Mouse (Mus musculus) cerebellum, adult 2 months (tissue): ENCODE measurements at regions not wholly inside any gene's neighbourhood (a gene's known extent, or its start where the extent isn't known, plus 50 kb on each side); places are given as distances from the start of the nearest gene placed in this dataset.

Experiments used
- CTCF ChIP-seq: fragments of 200-500 bp; IDR thresholded peaks from 2 replicates; pipeline ENCODE4 v1.5.1; 2011; ENCODE audit warnings: low read depth, mild to moderate bottlenecking, control low read depth, low read length, moderate library complexity, borderline replicate concordance; ENCODE audit not compliant: insufficient read depth
- POLR2A ChIP-seq: fragments of 200-500 bp; IDR thresholded peaks from 2 replicates; pipeline ENCODE4 v1.6.1; 2011; ENCODE audit warnings: low read length, control low read depth, borderline replicate concordance; ENCODE audit not compliant: insufficient read depth

DNA sequence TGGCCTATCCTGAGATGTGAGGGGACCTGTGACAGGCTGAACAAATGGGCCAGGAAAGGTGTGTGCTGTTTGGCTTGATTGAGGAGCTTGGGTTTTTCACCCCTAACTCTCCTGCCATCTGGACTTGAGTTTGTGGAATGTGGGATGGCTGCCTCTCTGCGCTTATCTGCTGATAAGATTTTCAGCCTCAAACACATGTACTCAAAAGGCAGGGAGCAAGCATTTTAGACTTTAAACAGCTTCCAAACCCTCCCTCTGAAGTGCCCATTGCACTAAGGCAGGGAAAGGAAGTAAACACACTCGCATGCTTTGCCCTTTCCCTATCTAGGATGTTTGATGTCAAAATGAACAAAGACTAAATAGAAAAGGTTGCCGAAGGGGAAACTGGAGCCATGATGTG, 235.6 kb upstream of the Nt5c1b start:
- TF ChIP-seq CTCF (no peak), POLR2A (no peak)
